Mouse (Mus musculus): ENCODE measurements around the gene Ddn. TPM values are rescaled to one million over a fixed set of nuclear protein-coding genes. Genes with fewer than 3 reads are reported as not detected.

Gene Ddn
- polyA plus RNA-seq, 1 experiment from 2014 or later = 0.54 TPM

DNA sequence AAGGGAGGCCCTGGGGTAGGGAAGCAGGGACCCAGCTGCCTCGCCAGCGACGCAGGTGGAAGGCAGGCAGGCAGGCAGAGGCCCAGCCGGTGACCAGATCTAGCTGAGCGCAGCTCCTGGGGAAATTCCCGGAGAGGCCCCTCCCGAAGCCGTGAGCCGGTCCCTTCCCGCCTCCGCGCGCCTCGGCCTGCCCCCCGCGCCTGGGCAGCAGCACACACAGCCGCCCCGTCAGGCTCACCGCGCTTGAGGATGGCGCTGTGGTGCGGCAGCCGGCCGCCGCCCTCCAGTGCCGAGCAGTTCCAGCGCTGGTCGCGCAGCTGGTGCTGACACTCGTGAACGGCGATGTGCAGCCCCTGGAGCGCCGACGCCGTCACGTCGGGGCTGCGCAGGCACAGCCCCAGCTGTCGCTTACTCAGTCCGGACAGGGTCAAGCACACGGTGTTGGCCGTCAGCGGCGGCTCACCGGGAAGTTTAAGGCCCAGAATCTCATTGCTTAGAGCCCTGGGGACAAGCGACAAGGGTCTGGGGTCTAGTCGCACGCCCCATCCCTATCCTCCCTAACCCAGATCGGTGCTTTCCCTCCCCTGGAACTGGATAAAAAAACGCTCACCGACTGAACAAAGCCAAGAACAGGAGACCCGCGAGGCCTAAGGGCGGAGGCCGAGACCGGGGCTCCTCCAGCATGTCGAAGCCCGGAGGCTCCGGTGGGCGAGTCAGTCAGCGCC, 32.8 kb downstream of the Ddn start:
- peak; percentile 70 for DNase-seq (ENCODE audit: low spot score)
- Histone ChIP-seq H3K9me3 (replicated peaks) (no peaks in the 10 kb centered on the region), H3K4me1 (peaks cover 64% of the 10 kb centered on the region), H3K27ac (replicated peaks) (peak overlapping the region; percentile 65), H3K4me3 (peak overlapping the region; percentile 44), H3K27me3 (ENCODE audit: low read depth, poor library complexity, severe bottlenecking) (peaks cover 100% of the 10 kb centered on the region), H3K36me3 (no peaks in the 10 kb centered on the region)
- WGBS = under 1% methylated on average over 62 of the region's 62 CpGs

- peaks cover 100% of the 10 kb centered on the region for H3K27me3 ChIP-seq (ENCODE audit: low read depth, poor library complexity, severe bottlenecking)
These were observed 33.8 kb downstream of the Ddn start for GRCm38 (mm10) chr15:98775533-98775932.

DNA sequence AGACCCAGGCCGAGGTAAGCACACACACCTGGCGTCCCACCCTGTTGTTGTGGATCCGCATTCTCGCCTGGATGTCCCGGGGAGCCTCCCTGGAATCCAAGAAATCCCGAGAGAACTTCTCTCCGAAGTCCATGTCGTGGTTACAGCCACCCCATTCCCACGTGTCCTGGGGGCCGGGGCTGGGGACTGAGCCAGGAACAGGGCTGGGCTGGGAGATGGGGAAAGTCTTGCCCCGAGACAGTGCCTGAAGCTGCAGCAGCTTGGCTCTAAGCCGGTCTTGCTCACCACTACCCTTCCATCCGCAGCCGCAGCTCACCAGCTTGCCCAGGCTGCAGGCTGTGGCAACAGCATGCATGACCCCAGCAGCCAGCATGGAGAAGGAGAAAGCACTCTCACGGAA, 35.2 kb downstream of the Ddn start:
- H3K9me3 ChIP-seq (replicated peaks) = no peaks in the 10 kb centered on the region
- DNase-seq (ENCODE audit: low spot score) = peak; percentile 31
- no peaks in the 10 kb centered on the region for H3K36me3 ChIP-seq
- peaks cover 100% of the 10 kb centered on the region for H3K27me3 ChIP-seq (ENCODE audit: low read depth, poor library complexity, severe bottlenecking)
- WGBS = 11% methylated on average over 15 of the region's 15 CpGs
- H3K27ac ChIP-seq (replicated peaks) = no peak overlapping the region
- H3K4me1 ChIP-seq = peaks cover 52% of the 10 kb centered on the region
- no peak overlapping the region for H3K4me3 ChIP-seq

More at GRCm38 (mm10) chr15:98775533-98775932, 33.8 kb downstream of the Ddn start:
- Histone ChIP-seq H3K27ac (replicated peaks) (no peak overlapping the region), H3K4me1 (peaks cover 58% of the 10 kb centered on the region), H3K9me3 (replicated peaks) (no peaks in the 10 kb centered on the region), H3K36me3 (no peaks in the 10 kb centered on the region), H3K4me3 (peak overlapping the region; percentile 44; the same call in 1 of the 2 replicates)
- peak; percentile 15 for DNase-seq (ENCODE audit: low spot score)
- 3% methylated on average over 5 of the region's 5 CpGs for WGBS

- peak; percentile 49 for DNase-seq (ENCODE audit: low spot score)
- 3% methylated on average over 36 of the region's 36 CpGs for WGBS
- H3K27ac ChIP-seq (replicated peaks) = no peak overlapping the region
- peak overlapping the region; percentile 44 for H3K4me3 ChIP-seq
- H3K27me3 ChIP-seq (ENCODE audit: low read depth, poor library complexity, severe bottlenecking) = peaks cover 100% of the 10 kb centered on the region
- H3K9me3 ChIP-seq (replicated peaks) = no peaks in the 10 kb centered on the region
- H3K4me1 ChIP-seq = peaks cover 50% of the 10 kb centered on the region
- no peaks in the 10 kb centered on the region for H3K36me3 ChIP-seq
These were observed 36.6 kb downstream of the Ddn start for GRCm38 (mm10) chr15:98772511-98773211.

GRCm38 (mm10) chr15:98771813-98772425, 37.4 kb downstream of the Ddn start:
- Histone ChIP-seq H3K36me3 (no peaks in the 10 kb centered on the region), H3K27ac (replicated peaks) (no peak overlapping the region), H3K27me3 (ENCODE audit: low read depth, poor library complexity, severe bottlenecking) (peaks cover 95% of the 10 kb centered on the region), H3K4me1 (peaks cover 43% of the 10 kb centered on the region), H3K9me3 (replicated peaks) (no peaks in the 10 kb centered on the region), H3K4me3 (peak overlapping the region; percentile 44)
- DNase-seq (ENCODE audit: low spot score) = peak; percentile 13
- WGBS = 6% methylated on average over 12 of the region's 12 CpGs

DNA sequence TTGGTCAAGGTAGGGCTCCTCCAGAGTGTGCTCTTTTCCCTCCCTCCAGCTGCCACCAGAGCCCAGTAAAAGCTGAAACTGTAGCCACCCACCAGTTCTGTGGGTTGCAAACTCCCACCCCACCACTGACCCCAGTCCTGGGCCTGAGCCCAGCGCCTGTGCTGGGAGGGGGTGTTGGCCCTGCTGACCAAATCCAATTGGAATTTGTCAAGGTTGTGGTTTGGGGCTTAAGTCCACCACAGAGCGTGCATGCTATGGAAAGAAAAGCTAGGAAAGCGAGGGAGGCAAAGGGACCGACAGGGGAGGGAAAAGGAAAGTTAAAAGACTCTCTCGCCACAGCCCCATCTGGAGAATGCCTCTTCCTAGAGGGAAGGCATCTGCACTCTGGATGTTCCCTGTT, 41.0 kb downstream of the Ddn start:
- H3K27ac ChIP-seq (replicated peaks) = 0 out of 2 replicates have a peak overlapping the region, but pooled peaks have one; percentile 38
- WGBS = 18% methylated on average over 5 of the region's 5 CpGs
- no peak overlapping the region for H3K4me3 ChIP-seq
- H3K27me3 ChIP-seq (ENCODE audit: low read depth, poor library complexity, severe bottlenecking) = peaks cover 89% of the 10 kb centered on the region
- no peaks in the 10 kb centered on the region for H3K36me3 ChIP-seq
- H3K4me1 ChIP-seq = peaks cover 31% of the 10 kb centered on the region
- no peak for DNase-seq (ENCODE audit: low spot score)
- H3K9me3 ChIP-seq (replicated peaks) = no peaks in the 10 kb centered on the region

DNA sequence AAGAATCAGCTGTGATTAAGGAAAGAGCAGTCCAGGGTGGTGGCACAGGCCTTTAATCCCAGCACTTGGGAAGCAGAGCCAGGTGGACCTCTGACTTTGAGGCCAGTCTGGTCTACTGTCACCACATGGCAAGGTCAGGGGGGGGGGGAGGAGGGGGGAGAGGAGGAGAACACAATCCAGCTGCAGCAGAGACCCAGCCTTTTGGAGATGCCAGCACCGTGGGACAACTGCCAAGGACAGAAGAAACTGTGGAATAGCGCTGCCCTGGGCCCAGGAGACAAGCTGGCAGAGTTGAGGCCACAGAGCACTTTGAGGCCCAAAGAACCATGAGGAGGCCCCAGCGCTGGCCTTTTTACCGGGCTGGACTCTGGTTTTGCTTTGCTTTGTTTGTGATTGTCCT, 43.4 kb downstream of the Ddn start:
- Histone ChIP-seq H3K4me1 (peaks cover 36% of the 10 kb centered on the region), H3K27me3 (ENCODE audit: low read depth, poor library complexity, severe bottlenecking) (peaks cover 65% of the 10 kb centered on the region), H3K9me3 (replicated peaks) (no peaks in the 10 kb centered on the region), H3K4me3 (no peak overlapping the region; the same call in 1 of the 2 replicates), H3K36me3 (peaks cover 6% of the 10 kb centered on the region), H3K27ac (replicated peaks) (no peak overlapping the region)
- no peak for DNase-seq (ENCODE audit: low spot score)
- WGBS = 74% methylated on average over 4 of the region's 4 CpGs

GRCm38 (mm10) chr15:98762670-98763529, 46.4 kb downstream of the Ddn start, which contains the start of gene Arf3:
TSS of gene Arf3 (minus strand) at chr15:98763214.
- Histone ChIP-seq H3K4me3 (peak within 1 kb of the TSS; percentile 98), H3K4me1 (peaks cover 29% of the 10 kb centered on the region), H3K27me3 (ENCODE audit: low read depth, poor library complexity, severe bottlenecking) (peaks cover 35% of the 10 kb centered on the region), H3K27ac (replicated peaks) (peak within 1 kb of the TSS; percentile 95), H3K9me3 (replicated peaks) (no peaks in the 10 kb centered on the region), H3K36me3 (peaks cover 36% of the 10 kb centered on the region)
- under 1% methylated on average over 76 of the region's 76 CpGs for WGBS
- peak; percentile 97 for DNase-seq (ENCODE audit: low spot score)

- no peaks in the 10 kb centered on the region for H3K9me3 ChIP-seq (replicated peaks)
- peak; percentile 80 for DNase-seq (ENCODE audit: low spot score)
- WGBS = 2% methylated on average over 23 of the region's 24 CpGs
These were observed 47.1 kb downstream of the Ddn start for GRCm38 (mm10) chr15:98762201-98762621.

GRCm38 (mm10) chr15:98754125-98754524, 55.2 kb downstream of the Ddn start:
- Histone ChIP-seq H3K27ac (replicated peaks) (no peak overlapping the region), H3K36me3 (peaks cover 67% of the 10 kb centered on the region), H3K4me3 (no peak overlapping the region), H3K9me3 (replicated peaks) (no peaks in the 10 kb centered on the region), H3K27me3 (ENCODE audit: low read depth, poor library complexity, severe bottlenecking) (no peaks in the 10 kb centered on the region), H3K4me1 (peaks cover 11% of the 10 kb centered on the region)
- no peak for DNase-seq (ENCODE audit: low spot score)
- 97% methylated on average over 2 of the region's 2 CpGs for WGBS

More at GRCm38 (mm10) chr15:98762201-98762621, 47.1 kb downstream of the Ddn start:
- H3K27me3 ChIP-seq (ENCODE audit: low read depth, poor library complexity, severe bottlenecking) = peaks cover 33% of the 10 kb centered on the region
- peak overlapping the region; percentile 95 for H3K27ac ChIP-seq (replicated peaks)
- H3K36me3 ChIP-seq = peaks cover 40% of the 10 kb centered on the region
- H3K4me1 ChIP-seq = peaks cover 27% of the 10 kb centered on the region
- peak overlapping the region; percentile 98 for H3K4me3 ChIP-seq
